Mouse (Mus musculus): ENCODE measurements around the gene Nanos2.

DNA sequence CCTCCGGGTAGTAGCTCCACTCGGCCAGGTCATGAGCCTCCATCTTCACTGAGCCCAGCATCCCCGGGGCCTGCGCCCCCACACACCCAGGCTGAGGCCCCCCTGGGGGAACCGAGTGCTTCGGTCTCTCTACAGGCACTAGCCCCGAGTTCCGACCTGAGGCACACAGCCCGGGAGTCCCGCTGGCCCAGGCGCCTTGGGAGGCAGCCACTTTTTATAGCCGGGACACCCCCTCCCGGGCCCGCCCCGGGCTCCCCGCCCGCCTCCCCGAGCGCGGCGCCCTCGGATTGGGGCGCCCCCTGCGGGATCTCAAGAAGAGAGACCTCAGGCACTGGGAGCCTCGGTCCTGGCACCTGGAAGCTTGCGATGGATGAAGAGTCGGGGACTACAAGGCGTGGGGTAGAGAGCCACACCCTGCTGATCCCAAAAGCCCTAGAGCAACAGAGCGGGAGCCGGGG lies 36.2 kb downstream of the Nanos2 start, which contains the start of gene Foxa3:
- TF ChIP-seq CTCF (IDR thresholded peaks at IDR 0.05; ENCODE audit: low read depth) (peak; percentile 50), EP300 (IDR thresholded peaks at IDR 0.05; ENCODE audit: low read depth) (no peak)
